Mouse (Mus musculus): ENCODE measurements around the gene Gm49354.
"Not testable (repeated sequence)": the region's sequence is repeated elsewhere in the genome, so short reads cannot be mapped to it uniquely, and the experiment has no call there.

Gene Gm49354

DNA sequence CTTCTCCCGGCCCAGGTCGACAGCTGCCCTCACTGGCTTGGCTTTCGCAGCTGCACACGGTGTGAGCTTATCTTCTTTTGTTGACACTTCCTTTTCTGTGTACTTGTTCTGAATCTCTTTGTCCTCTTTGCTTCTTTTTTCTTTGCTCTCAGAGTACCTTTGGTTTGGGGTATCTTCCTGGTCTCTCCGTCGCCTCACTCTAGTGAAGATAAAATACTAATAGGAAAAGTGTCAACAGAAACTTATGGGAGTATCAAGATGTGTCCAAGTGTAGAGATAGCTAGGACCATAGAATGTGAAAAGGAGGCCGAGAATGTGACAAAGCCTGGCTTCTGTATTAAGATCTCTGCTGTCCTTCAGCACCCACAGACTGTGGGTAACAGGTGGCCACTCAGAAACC is at the start of gene Gm49354:
Gene Gm49354 (minus strand): TSS at position 101 of the 400 bp plus-strand sequence.
- no peak for DNase-seq (ENCODE audit: low spot score in 2 of 2)

DNA sequence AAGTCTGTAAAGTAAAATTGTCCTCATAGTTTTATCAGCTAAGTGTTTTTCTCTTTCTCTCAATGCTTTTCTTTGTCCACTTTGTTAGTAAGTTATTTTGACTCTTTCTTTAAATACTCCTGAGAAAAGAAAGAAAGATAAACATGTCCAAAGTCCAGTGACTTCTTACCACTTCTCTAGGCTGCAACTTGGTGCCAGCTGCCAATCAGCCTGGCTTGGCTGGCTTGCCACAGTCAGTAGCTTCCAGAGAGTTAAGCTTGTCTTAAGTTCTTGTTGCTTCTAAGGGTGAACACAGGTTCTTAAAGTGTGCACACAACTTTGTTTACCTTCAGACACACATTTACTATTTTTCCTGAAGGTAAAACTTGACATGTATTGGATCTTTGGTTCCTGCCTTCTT is 43.9 kb upstream of the Gm49354 start:
- no peak for DNase-seq (ENCODE audit: low spot score in 2 of 2)

DNA sequence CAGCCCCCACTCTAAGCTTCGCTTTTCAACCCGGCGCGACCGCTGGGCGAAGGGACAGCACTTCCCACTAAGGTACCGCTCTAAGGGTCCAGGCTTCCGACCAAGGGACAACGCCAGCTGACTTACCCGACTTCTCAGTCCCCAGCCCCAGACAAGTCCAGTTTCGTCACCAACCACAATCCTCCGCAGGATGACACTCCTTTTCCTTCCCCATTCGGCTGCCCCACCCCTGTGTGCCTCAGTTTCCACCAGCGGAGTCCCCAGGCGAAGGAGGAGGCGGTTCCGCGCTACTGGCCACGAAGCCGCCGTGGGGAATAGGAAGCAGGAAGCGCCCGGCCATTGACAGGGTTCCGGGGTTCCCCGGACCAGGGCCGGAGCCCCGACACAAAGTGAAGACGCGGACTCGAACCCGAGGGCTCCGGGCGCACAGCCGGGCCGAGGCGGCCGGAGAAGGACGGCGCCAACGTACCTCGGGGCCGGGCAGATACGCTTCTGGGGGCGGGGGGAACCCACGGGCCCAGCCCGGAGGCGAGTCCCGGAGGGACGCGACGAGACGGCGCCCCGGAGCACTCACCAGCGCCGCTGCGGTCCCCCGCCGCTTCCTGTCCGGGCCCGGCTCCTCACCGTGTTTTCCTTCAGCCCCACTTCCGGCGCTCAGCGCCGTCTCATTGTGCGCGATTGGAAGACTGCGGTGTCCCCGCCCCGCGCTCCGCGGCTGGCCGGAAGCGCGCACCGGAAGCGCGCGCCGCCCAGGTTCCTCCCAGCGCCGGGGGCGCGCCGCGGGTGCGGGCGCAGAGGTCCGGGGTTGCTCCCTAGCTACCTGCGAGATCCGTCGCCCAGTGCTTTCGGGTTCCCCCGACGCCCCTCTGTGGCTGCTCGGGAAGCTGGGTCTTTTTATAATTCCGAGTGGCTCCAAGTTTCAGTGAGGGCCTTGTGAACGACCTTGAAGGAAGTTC is 40.7 kb upstream of the Gm49354 start, which contains the start of gene Tut7:
Gene Tut7 (minus strand): TSS at position 641 of the 956 bp plus-strand sequence.
- peak; percentile 89 to 90 for DNase-seq (ENCODE audit: low spot score in 2 of 2)

DNA sequence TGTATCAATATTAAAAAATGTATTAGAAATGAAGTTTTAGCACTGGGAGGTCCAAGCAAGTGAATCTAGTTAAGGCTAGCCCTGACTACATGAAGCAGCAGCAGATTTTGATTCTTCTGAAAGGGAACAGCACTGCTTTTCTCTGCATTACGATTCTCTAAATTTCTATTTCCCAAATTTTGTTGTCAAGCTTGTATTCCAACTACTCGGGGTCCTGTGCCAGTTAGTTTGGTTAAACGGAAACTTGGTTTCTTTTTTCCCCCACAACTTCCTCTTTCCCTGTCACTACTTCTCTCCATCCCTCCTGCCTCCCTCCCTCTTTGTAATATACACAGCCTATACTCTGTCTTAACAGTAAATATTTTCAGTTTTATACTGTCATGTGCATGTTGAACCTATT is 38.8 kb upstream of the Gm49354 start:
- DNase-seq (ENCODE audit: low spot score in 2 of 2): no peak

DNA sequence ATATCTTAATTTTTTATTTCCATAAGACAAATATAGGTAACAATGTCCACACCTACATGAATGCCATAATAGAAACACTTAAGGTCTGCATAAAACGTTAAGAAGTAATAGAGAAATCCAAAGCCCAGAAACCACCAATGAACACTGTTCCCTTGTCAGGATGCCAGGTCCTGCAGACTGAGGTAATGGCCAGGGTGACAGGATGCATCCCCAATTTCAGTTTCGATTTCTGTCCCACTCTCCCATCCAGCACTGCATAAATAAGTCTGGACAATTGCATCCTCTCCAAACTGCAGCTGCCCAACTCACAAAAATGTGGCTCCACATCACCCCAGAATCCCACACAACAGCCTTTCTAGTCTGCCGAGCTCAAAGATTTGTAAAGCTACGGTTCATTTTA is 38.1 kb upstream of the Gm49354 start:
- no peak for DNase-seq (ENCODE audit: low spot score in 2 of 2)

DNA sequence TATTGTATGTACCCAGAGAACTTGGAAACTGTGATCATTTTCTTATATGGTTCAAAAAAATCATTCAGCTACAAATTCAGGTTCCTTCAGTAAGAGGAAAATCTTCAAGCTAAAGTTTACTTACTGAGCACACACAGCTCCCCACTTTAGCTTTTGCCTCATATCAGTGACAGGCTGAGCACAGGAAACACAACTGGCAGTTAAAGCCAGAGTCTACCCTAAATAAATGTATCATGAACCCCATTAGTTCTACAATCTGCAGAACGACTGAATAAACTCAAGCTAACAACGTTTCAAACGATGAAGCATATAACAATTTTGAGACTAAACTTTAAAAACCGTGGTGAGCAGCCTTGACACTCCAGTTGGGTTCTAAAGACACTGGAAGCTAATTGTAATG is 35.3 kb upstream of the Gm49354 start:
- DNase-seq (ENCODE audit: low spot score in 2 of 2): no peak

DNA sequence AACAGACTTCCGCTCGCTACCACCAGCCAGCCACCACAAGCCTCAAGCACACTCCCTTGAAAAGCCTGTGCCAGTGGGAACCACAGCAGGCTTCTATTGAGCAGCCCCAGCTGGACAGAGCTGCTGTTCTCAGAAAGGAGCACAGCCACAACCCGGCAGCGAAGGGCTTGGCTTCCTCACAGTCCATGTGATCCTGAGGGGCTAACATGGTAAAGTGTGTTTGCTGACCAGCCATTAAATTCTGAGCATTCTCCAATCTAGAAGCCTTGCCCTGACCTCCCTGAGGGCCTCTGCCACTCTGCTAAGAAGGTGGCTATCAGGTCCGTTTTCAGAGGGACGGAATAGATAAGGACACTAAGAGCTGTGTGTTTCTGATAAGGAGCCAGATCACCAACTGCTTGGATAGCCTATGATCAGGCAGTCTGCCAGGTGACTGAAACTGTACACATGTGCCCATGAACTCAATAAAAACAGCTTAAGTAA is 32.1 kb upstream of the Gm49354 start:
- DNase-seq (ENCODE audit: low spot score in 2 of 2): no peak

DNA sequence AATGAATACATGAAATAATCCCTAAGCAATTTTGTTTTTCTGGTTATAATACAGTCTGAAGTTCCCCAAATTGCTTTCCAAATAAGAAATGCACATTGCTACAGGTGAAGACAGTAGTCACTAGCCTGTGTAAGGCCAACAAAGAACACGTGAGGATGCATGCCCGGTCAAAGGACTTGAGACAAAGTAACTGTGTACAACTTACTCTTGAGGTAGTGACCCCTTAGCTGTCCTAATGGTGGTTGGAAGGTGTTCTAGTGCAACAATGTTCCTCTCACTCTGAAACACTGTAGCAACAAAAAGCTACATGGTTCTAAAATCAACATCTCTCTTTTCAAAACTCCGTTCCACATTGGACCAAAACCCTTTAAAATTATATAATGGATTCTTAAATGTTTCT is 29.5 kb upstream of the Gm49354 start:
- no peak for DNase-seq (ENCODE audit: low spot score in 2 of 2)

DNA sequence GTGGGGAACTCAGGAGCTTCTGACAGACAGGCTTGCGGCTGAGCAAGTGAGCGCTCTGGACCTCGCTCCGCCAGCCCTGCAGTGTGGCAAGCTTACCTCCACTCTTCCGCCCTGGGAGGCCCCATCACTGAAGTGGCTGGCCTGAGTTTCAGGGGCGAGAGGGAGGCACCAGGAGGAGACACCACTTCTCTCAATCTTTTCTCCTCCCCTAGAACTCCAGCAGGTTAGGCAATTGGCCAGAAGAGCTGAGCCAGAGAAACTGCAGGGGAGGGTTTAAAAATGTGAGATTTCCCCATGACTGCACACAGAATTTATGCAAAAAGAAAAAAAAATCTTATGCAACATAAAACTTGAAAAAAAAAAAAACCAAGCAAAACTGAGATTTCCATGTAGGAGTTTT is 19.0 kb upstream of the Gm49354 start:
- peak in 1 of 2 experiments; percentile 37 for DNase-seq (ENCODE audit: low spot score in 2 of 2)

DNA sequence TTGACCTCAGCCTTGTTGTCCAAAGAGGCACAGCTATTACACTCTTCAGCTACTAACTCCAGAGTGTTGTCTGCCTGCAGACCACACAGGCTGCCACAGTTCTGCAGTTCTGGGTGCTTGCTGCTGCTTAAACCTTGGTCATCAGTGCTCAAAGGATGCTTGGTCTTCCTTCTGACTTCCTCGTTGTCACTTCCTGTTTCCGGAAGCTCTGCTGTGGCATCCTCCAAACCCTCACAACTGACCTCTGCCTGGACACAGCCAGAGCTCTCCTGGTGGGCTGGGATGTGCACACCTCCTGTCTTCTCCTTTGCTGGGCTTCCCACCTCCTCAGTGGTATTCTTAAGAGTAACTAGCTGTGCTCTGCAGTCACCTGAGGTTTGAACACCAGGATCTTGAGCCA is 18.0 kb upstream of the Gm49354 start:
- DNase-seq (ENCODE audit: low spot score in 2 of 2): no peak

DNA sequence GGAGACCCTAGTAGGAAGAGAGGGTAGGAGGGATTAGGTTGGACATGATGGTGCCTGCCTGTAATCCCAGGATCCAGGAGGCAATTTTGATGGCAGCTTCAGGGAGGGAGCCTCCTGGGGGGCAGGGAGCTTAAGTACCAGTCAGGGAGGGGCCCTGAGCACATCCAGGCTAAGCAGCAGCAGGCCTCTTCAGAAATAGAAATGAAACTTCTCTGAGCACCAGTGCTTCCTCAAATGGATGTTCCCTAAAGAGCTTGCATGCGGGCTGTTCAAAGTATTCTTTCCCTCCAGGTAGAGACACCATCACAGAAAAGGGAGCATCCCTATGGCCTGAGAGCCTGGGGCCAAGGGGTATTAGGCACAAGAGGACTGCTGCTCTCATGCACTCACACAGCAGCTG is 16.3 kb upstream of the Gm49354 start:
- DNase-seq (ENCODE audit: low spot score in 2 of 2): no peak

DNA sequence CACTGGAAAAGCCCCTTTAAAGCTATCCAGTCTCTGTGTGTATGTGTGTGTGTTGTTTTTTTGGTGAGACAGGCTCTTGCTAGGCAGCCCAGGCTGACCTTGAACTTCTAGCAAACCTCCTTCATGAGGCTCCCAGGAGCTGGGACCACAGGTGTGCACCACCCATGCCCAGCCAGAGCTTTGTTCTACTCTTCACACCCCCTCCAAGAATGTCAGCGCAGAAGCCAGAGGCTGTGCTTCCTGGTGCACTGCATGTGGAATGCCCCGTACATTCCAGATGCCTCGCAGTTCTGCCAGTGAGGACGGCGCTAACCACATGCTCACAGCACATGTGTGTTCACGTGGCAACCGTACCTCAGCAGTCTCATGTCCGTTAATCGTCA is 14.4 kb upstream of the Gm49354 start:
- DNase-seq (ENCODE audit: low spot score in 2 of 2): no peak

DNA sequence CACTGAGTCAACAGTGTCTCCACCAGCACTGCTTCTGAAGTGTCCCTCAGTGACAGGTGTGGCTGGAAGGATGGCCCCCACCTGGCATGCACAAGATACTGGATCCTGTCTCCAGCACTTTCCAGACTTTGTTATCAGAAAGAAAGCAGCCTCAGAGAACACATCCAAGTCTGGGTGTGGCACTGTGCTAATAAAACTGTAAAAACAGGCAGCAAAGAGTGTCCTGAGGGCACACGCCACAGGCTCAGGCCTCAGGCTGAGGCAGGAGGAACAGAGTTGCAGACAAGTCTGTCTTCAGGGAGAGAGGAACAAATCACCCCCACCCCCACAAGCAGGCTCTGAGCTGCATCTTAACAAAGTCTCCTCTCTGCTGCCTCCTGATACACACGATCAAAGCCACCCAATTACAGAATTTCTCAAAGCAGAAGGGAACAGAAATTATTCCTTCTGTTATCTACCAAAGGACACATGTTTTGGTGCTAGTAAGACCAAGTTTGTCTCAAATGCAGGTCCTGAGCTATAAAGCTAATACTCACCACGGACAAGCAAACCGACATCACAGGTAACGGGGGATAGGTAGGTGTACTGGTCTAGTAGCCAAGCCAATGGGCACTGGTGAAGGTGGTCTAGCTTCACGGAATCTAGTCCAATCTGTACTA is 13.9 kb upstream of the Gm49354 start:
- DNase-seq (ENCODE audit: low spot score in 2 of 2): no peak

DNA sequence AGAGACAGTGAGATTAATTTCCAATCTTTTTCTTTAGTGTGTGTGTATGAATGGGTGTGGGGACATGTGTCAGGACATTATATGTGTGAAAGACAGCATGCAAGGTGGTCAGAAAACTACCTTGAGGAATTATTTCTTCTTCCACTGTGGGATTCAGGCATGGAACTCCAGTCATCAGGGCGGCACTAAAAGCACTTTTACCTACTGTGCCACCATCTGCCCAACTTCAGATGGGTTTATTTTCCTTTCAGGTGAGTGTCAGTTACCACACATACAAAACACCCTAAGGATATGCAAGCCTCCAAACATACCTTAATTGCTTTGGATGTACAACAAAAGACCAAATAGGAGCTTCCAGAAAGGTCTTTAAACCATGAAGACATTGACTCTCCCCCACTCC is 12.7 kb upstream of the Gm49354 start:
- DNase-seq (ENCODE audit: low spot score in 2 of 2): no peak

DNA sequence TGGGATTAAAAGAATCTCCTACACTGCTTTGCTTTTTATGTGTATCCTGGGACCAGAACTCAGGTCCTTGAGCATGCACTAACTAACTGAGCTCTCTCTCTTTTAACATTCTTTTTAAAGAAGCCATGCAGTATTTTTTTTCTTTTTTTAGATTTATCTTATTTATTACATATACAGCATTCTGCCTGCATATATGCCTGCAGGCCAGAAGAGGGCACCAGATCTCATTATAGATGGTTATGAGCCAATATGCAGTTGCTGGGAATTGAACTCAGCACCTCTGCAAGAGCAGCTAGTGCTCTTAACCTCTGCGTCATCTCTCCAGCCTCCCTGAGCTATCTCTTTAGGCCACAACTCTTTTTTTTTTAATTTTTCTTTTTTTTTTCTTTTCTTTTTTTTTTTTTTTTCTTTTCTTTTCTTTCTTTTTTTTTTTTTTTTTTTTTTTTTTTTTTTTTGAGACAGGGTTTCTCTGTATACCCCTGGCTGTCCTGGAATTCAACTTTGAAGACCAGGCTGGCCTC is 2.2 kb downstream of the Gm49354 start:
- DNase-seq (ENCODE audit: low spot score in 2 of 2): not testable (repeated sequence)

DNA sequence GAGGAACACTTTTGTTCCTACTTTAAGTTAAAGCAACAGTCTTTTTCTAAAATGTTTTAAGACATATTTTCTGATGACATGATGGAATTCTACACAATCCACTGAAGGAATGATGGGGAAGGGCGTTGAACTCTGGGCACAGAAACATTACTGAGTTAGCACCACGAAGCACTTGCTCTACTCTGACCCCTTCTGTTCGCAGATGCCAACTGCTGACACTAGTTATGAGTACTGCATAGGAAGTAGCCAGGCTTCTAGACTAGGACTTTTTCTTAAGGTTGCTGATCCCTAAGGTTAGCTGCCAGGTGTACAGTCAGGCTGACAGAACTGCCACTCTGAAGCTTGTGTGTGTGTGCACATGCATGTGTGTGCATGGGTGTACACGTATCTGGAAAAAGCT is 2.8 kb downstream of the Gm49354 start:
- no peak for DNase-seq (ENCODE audit: low spot score in 2 of 2)

DNA sequence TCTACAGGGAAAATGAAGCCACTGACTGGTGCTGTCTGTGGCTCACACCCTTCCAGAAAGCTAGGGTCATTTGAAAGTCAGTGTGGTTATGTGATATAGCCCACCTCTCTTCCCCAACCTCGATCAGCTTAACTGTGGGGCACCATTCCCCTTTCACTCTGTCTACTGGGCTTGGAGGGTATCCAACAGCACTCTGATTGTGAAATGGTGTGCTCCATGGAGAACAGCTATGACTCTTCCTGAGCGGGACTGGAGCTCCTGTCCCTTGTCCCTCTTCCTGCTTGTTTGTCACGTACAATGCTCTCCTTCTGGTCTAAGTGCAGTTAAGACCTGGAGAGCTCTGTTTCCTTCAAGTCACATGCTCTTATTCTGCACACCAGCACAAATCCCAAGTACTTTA is 6.9 kb downstream of the Gm49354 start:
- DNase-seq (ENCODE audit: low spot score in 2 of 2): no peak

DNA sequence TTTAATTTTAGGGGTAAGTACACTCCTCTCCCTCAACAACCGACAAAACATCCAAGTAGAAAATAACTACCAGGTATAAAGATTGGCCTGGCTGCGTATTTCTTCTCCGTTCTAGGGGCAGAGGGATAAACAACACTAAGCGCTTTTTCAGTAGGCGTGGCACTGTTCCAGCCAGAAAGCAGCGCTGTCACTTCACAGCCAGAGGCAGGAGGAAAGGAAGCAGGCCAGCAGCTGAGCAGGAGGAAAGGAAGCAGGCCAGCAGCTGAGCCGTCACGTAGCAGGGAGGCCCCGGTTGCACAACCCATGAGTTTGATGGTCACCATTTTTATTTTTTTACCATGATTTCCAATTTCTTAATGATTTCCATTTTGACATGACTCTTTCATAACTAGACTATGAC is 10.8 kb downstream of the Gm49354 start:
- peak; percentile 48 to 57 for DNase-seq (ENCODE audit: low spot score in 2 of 2)

DNA sequence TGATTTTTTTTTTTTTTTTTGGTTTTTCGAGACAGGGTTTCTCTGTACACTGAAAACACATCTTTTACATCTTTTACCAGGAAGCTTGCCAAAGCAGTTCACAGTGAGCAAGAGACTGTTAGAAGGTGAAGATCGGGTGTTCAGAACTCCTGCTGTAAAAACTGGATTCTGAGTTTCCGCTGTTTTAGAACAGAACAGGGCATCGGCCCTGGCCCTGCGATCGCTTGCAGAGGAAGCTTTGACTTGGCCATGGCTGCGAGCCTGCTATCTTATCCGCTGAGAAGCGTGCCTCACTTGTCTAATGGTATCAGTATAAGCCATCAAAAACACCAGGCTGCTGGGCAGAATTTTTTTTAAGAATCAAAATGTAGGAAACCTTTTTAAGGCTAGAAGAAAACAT is 11.2 kb downstream of the Gm49354 start:
- DNase-seq (ENCODE audit: low spot score in 2 of 2): no peak

DNA sequence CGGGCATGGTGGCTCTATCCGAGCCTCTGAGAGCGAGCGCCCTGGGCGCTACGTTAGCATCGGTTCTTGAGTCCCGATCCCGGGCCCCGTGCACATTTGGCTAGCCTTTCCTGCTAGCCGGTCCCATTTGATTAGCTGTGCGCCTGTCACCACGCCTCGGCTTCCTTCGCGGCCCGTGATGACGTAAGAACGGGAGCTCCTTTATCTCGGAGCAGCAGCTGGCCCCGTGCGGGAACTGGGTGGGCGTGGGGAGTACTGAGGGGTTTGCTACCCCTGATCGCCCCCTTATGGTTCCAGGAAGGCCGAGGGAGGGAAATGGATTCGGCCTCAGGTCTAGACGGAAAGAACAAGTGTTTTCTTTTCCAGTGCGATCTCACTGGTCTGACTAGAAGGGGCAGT is 11.9 kb downstream of the Gm49354 start:
- DNase-seq (ENCODE audit: low spot score in 2 of 2): peak; percentile 82 to 86

DNA sequence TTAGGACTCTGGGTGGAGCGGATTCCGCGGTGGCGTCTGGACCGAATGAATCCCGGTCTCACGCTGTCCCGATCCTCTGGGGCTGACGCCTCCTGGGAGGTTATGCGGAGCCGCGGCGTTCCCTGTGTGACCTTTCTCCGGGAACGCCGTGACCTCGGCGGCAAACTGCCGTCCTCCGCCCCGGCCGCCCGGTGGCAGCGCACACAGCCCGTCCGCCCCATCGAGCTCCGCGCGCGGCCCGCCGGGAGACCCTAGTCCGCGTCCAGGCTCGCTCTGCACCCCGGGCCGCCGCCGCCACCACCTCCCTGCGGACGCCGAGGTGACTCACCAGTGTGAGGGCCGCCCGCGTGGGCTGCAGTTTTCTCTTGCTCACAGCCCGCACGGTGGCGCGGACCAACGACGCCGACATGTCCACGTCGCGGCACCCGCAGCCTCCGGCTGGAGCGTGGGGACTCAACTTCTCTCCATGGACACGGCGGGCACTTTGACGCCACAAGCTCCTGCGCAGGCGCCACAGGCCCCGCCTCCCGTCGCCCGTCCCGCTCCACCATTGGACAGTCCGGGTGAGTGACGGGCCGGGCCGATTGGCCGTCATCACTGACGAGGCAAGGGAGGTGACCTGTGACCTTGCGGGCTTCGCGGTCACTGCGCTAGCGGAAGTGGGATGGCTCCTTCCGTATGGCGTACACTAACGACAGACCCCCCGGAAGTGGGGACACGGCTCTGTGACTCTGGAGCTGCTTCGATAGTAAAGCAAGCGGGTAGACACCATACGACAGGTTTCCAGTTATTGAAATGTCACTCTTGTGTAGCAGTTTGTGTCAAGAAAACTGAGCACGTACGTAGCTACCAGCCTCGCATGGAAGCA is 12.5 kb downstream of the Gm49354 start, which contains the start of gene Isca1:
Gene Isca1 (minus strand): TSS at position 515 of the 868 bp plus-strand sequence.
- peak; percentile 99 for DNase-seq (ENCODE audit: low spot score in 2 of 2)

DNA sequence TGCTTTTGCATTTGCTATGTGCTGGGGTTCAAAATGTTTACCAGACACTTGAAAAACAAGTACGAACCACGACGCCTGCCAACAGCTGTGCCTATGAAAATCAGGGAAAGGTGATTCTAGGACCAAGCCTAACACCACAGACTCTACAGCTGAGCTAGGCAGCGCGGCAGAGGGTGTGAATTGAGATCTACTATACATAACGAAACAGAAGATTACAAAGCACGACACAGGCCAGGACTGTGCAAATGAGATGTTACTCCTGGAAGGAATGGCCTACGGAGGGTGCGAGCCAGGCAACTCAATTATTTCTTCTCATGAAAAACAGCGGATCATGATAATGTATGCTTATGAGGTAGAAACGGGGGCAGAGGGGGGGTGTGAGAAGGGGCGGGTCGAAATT is 13.5 kb downstream of the Gm49354 start:
- no peak for DNase-seq (ENCODE audit: low spot score in 2 of 2)
